Mouse (Mus musculus): ENCODE results near the gene Gpr85. TPM values are rescaled to one million over a fixed set of nuclear protein-coding genes. Genes with fewer than 3 reads are reported as not detected.

The Gpr85 gene
- 0.12 and 0.14 TPM in 2 replicates for polyA plus RNA-seq (2012; rRNA removed)

GRCm38 (mm10) chr6:13839345-13840054 lies at the start of gene Gpr85:
Gene Gpr85 (minus strand): TSS chr6:13839942.

GRCm38 (mm10) chr6:13870919-13871624 lies 31.3 kb upstream of the Gpr85 start, which contains the start of gene 2610001J05Rik:
Gene 2610001J05Rik (minus strand): TSS chr6:13871518.

Other genes with a start within 250 kb of the Gpr85 start
- 5.6 and 6.4 TPM in 2 replicates for gene Tmem168, start 231.8 kb downstream of the Gpr85 start, polyA plus RNA-seq (2012; rRNA removed)
- 2.5 and 2.7 TPM in 2 replicates for gene Bmt2, start 162.0 kb downstream of the Gpr85 start, polyA plus RNA-seq (2012; rRNA removed)
- 27.2 and 30.3 TPM in 2 replicates for gene 2610001J05Rik, start 31.6 kb upstream of the Gpr85 start, polyA plus RNA-seq (2012; rRNA removed)

Measured in liver, embryonic 14 days (tissue).